Mouse (Mus musculus): ENCODE measurements around the gene Galnt11. TPM values are rescaled to one million over a fixed set of nuclear protein-coding genes. Genes with fewer than 3 reads are reported as not detected.

Gene Galnt11
- polyA plus RNA-seq, 1 experiment from 2014 or later: 33.0 TPM

DNA sequence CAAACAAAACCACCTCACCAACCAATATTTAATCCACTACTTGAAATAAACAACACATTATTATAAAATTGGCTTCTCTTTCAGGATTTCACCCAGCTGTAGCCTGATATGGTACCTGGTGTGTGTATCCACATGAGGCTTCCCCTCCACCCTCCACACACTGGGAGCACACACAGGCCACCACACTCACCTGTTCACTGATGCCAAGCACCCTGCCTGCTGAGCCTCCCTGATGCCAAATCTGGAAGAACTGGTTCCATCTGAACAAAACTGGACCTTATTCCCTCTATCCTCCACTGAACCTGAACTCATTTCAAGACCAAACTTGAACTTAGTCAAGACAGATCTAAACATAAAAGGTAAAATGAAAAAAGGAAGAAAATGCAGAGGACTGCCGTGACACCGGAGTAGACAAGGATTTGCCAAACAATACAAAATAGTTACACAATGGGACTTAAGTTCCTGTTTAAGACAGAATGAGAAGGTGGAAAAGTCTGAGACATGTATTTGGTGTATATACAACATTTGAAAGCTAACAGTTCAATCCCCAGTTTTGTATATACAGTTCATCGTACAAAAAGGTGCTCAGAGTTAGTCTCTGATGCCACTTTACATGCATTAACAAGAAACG lies 46.7 kb downstream of the Galnt11 start:
- Histone ChIP-seq H3K27ac (no peak overlapping the region), H3K4me3 (no peak overlapping the region), H3K4me1 (replicated peaks) (no peaks in the 10 kb centered on the region), H3K27me3 (ENCODE audit: insufficient read depth, poor library complexity, severe bottlenecking) (no peaks in the 10 kb centered on the region), H3K36me3 (peaks cover 79% of the 10 kb centered on the region), H3K9me3 (no peaks in the 10 kb centered on the region)
- no peak for DNase-seq (ENCODE audit: low spot score)
- WGBS: 93% methylated on average over 4 of the region's 4 CpGs

DNA sequence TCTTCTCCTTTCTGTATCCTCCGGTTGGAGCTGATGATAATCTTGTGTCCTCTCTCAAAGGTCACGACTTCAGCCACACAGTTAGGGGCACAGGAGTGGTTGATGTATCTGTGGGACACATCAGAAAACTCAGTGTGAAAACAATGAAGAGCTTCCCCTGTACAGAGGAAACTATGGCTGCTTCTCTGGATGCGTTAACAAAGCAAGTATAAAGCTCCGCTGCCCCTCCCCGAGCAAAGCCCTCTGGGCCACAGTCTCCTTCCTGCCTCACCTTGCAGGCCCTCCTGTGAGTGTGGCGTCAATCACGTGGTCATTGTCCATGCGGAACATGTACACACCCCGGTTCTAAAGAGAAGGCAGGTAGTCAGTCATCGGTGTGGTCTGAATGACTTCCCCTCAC lies 53.9 kb downstream of the Galnt11 start:
- no peak overlapping the region for H3K27ac ChIP-seq
- no peak overlapping the region for H3K4me3 ChIP-seq
- H3K36me3 ChIP-seq: peaks cover 83% of the 10 kb centered on the region
- no peak for DNase-seq (ENCODE audit: low spot score)
- H3K9me3 ChIP-seq: no peaks in the 10 kb centered on the region
- no peaks in the 10 kb centered on the region for H3K27me3 ChIP-seq (ENCODE audit: insufficient read depth, poor library complexity, severe bottlenecking)
- no peaks in the 10 kb centered on the region for H3K4me1 ChIP-seq (replicated peaks)
- WGBS: 92% methylated on average over 10 of the region's 10 CpGs

DNA sequence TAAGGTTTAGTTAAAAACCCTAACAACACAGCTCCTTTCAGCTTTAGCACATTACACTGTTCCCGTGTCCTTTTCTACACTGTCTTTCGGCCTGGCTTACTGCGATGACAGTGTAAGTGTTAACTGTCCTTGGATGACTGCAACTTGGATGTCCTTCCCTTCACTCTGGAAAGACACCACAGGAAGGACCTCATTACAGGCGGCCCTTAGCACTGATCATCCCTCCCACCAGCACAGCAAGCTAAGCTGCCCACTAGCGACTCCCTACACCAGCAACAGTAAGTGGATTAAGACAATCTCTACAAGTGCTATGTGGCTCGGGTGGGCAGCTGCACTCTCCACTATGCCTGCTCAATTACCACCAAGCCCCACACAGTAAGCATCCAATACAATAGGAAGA lies 54.7 kb downstream of the Galnt11 start:
- Histone ChIP-seq H3K27me3 (ENCODE audit: insufficient read depth, poor library complexity, severe bottlenecking) (no peaks in the 10 kb centered on the region), H3K4me3 (no peak overlapping the region), H3K4me1 (replicated peaks) (no peaks in the 10 kb centered on the region), H3K36me3 (peaks cover 84% of the 10 kb centered on the region), H3K27ac (no peak overlapping the region), H3K9me3 (no peaks in the 10 kb centered on the region)
- no peak for DNase-seq (ENCODE audit: low spot score)
- 86% methylated on average over 6 of the region's 6 CpGs for WGBS

DNA sequence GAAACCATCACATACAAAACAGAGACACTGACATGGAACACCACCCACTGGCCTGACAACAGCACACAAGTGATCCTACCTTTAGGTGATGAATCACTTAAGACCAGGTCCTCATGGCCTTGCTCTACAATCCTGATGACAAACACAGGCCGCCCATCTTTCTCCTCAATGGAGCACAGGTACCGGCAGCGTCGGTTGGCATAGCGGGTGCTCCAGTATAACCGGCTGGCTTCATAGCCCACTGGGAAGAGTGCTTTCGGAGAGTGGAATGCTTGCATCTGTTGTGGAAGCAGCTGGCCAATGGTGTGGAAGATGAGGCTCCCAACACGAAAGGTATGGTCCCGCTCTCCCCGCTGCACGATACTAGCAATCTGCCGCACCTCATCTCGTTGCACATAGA lies 62.3 kb downstream of the Galnt11 start:
- Histone ChIP-seq H3K27ac (no peak overlapping the region), H3K4me3 (no peak overlapping the region), H3K9me3 (no peaks in the 10 kb centered on the region), H3K4me1 (replicated peaks) (no peaks in the 10 kb centered on the region), H3K36me3 (peaks cover 94% of the 10 kb centered on the region), H3K27me3 (ENCODE audit: insufficient read depth, poor library complexity, severe bottlenecking) (no peaks in the 10 kb centered on the region)
- no peak for DNase-seq (ENCODE audit: low spot score)
- 96% methylated on average over 13 of the region's 13 CpGs for WGBS

DNA sequence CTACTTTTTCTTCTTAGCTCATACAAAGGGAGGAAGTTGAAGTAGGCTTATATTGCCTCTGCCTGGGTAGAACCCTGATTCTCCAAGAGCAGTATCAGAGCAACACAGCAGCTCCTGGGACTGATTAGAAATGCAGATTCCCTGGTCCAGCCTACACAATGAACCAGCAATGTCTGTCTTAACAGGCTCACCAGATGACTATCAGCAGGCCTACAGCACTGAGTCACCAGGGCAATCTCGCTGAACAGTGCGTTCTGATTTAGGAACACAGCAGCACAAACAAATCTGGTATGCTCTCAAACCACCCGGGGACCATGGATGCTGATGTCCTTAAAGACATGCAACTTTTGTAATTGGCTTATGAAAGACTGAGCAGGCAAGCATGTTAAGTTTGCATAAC lies 75.1 kb downstream of the Galnt11 start:
- Histone ChIP-seq H3K9me3 (no peaks in the 10 kb centered on the region), H3K27ac (no peak overlapping the region), H3K4me1 (replicated peaks) (no peaks in the 10 kb centered on the region), H3K27me3 (ENCODE audit: insufficient read depth, poor library complexity, severe bottlenecking) (no peaks in the 10 kb centered on the region), H3K4me3 (no peak overlapping the region), H3K36me3 (peaks cover 60% of the 10 kb centered on the region)
- WGBS: 72% methylated on average over 3 of the region's 3 CpGs
- DNase-seq (ENCODE audit: low spot score): no peak

DNA sequence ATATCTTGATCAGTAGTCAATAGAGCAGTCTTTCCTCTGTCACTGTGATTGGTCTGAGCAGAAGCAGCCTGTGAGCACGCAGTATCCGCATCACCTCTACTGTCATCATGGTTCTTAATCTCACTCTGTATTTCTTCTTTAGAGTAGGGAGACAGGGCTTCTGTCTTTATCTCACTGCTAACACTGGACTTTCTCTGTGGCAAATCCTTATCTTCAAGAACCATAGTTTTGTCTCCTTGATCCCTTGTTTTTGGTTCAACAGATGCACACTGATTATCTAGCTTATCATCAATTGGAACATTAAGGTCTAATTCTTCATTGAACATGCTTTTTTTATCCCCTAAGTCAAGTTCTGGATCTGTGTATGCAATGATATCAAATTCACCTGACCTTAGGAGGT lies 88.5 kb downstream of the Galnt11 start:
- H3K27ac ChIP-seq: no peak overlapping the region
- no peaks in the 10 kb centered on the region for H3K9me3 ChIP-seq
- H3K27me3 ChIP-seq (ENCODE audit: insufficient read depth, poor library complexity, severe bottlenecking): no peaks in the 10 kb centered on the region
- WGBS: 96% methylated on average over 2 of the region's 2 CpGs
- no peak for DNase-seq (ENCODE audit: low spot score)
- H3K36me3 ChIP-seq: peaks cover 62% of the 10 kb centered on the region
- no peaks in the 10 kb centered on the region for H3K4me1 ChIP-seq (replicated peaks)
- no peak overlapping the region for H3K4me3 ChIP-seq

DNA sequence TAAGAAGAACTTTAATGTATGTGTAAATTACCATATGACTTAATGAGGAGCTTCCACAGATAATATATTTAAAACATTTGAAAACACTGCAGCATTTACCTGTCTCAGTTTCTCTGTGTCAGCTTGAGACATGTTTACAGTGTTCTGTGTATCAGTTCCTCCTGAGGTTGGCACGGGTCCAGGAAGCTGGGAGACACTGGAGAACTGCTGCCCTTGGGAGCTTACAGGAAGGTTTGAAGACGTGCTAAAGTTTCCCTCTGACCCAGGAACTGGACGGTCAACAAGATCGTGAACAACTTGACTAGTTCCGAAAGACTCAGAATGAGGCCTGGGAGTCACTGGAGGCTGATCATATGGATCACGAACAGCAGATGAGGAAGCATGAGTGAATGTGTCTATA lies 92.2 kb downstream of the Galnt11 start:
- Histone ChIP-seq H3K4me3 (no peak overlapping the region), H3K27me3 (ENCODE audit: insufficient read depth, poor library complexity, severe bottlenecking) (no peaks in the 10 kb centered on the region), H3K4me1 (replicated peaks) (no peaks in the 10 kb centered on the region), H3K27ac (no peak overlapping the region), H3K36me3 (peaks cover 80% of the 10 kb centered on the region), H3K9me3 (no peaks in the 10 kb centered on the region)
- 95% methylated on average over 6 of the region's 6 CpGs for WGBS
- no peak for DNase-seq (ENCODE audit: low spot score)

Other genes with a start within 250 kb of the Galnt11 start
- 43.7 and 46.3 TPM in 2 replicates for gene Prkag2, start 121.3 kb upstream of the Galnt11 start, polyA plus RNA-seq (2016; fragmentation: Nextera tagmentation; extraction: Ambion mirVana)
- not detected in 2 replicates for gene Galntl5, start 40.4 kb upstream of the Galnt11 start, polyA plus RNA-seq (2016; fragmentation: Nextera tagmentation; extraction: Ambion mirVana)
- gene E130116L18Rik, start 1.2 kb downstream of the Galnt11 start, polyA plus RNA-seq (2016; fragmentation: Nextera tagmentation; extraction: Ambion mirVana): 1.2 TPM in 1 of 2 replicates, not detected in the other

Measured in hindbrain, embryonic 10.5 days (tissue).